Mouse (Mus musculus) CH12F3 (cell line): ENCODE data around the gene Rpl32.

Source experiments
- in situ Hi-C: fragments of 300-500 bp; cut with MboI; formaldehyde crosslinking; loops from 2 replicates; pipeline ENCODE4 v1.14.3; 2020; ENCODE audit warnings: low sequenced_read_pairs

Rpl32 gene

GRCm38 (mm10) chr6:115770059-115770670 is 38.4 kb downstream of the Rpl32 start:
- in situ Hi-C loops: no loop called here

GRCm38 (mm10) chr6:115768207-115768606 is 40.3 kb downstream of the Rpl32 start:
- in situ Hi-C loops: no loop called here

- in situ Hi-C loops: no loop called here
These were observed 41.2 kb downstream of the Rpl32 start for GRCm38 (mm10) chr6:115767357-115767756.

GRCm38 (mm10) chr6:115764179-115764578 is 44.4 kb downstream of the Rpl32 start:
- in situ Hi-C loops: no loop called here

GRCm38 (mm10) chr6:115761995-115762756 is 46.4 kb downstream of the Rpl32 start, which contains the start of gene Tmem40:
TSS of gene Tmem40 (minus strand) at chr6:115762410.
- in situ Hi-C loops: no loop called here

- in situ Hi-C loops: no loop called here
These were observed 47.6 kb downstream of the Rpl32 start for GRCm38 (mm10) chr6:115760982-115761381.

GRCm38 (mm10) chr6:115760137-115760536 is 48.4 kb downstream of the Rpl32 start:
- in situ Hi-C loops: no loop called here

- in situ Hi-C loops: no loop called here
These were observed 49.1 kb downstream of the Rpl32 start for GRCm38 (mm10) chr6:115759461-115759860.

GRCm38 (mm10) chr6:115758981-115759435 is 49.5 kb downstream of the Rpl32 start:
- in situ Hi-C loops: no loop called here

- in situ Hi-C loops: no loop called here
These were observed 53.0 kb downstream of the Rpl32 start for GRCm38 (mm10) chr6:115755536-115755935.
